Mouse (Mus musculus) liver, embryonic 11.5 days (tissue): ENCODE results near the gene A4galt. TPM values are rescaled to one million over a fixed set of nuclear protein-coding genes. Genes with fewer than 3 reads are reported as not detected.

Source experiments
- ATAC-seq: fragments of 200-750 bp; cut with Nextera tagmentation; replicated peaks from 2 replicates; pipeline ENCODE4 v1.8.0; 2017; ENCODE audit warnings: moderate number of reproducible peaks, mild to moderate bottlenecking, moderate TSS enrichment, moderate library complexity; ENCODE audit not compliant: low FRiP score
- DNase-seq: peaks from one replicate; pipeline ENCODE4 v3.0.0-alpha.2; 2017; ENCODE audit warnings: low spot score
- H3K27ac ChIP-seq: fragments of 300-500 bp; sonication (generic); 2 replicates; pipeline ENCODE4 v1.5.1; 2014; ENCODE audit warnings: mild to moderate bottlenecking, low read depth, low read length, control low read depth
- H3K27me3 ChIP-seq: fragments of 300-500 bp; sonication (generic); replicated peaks from 2 replicates; pipeline ENCODE4 v1.6.1; 2014; ENCODE audit warnings: low read length, mixed read lengths; ENCODE audit not compliant: control insufficient read depth, insufficient read depth
- H3K36me3 ChIP-seq: fragments of 300-500 bp; sonication (generic); 2 replicates; pipeline ENCODE4 v1.6.1; 2014; ENCODE audit warnings: mild to moderate bottlenecking, low read length, moderate library complexity, mixed read lengths; ENCODE audit not compliant: control insufficient read depth, insufficient read depth
- H3K4me1 ChIP-seq: fragments of 300-500 bp; sonication (generic); replicated peaks from 2 replicates; pipeline ENCODE4 v1.6.1; 2014; ENCODE audit warnings: low read length, mixed read lengths; ENCODE audit not compliant: control insufficient read depth, insufficient read depth
- H3K4me2 ChIP-seq: fragments of 300-500 bp; sonication (generic); 2 replicates; pipeline ENCODE4 v1.6.1; 2014; ENCODE audit warnings: mild to moderate bottlenecking, control low read depth, moderate library complexity
- H3K4me3 ChIP-seq: fragments of 300-500 bp; sonication (generic); 2 replicates; pipeline ENCODE4 v1.5.1; 2014; ENCODE audit warnings: low read depth, low read length, control low read depth
- H3K9ac ChIP-seq: fragments of 300-500 bp; sonication (generic); 2 replicates; pipeline ENCODE4 v1.6.1; 2014; ENCODE audit warnings: low read depth, low read length, control low read depth
- H3K9me3 ChIP-seq: fragments of 300-500 bp; sonication (generic); 2 replicates; pipeline ENCODE4 v1.6.1; 2016; ENCODE audit warnings: low read length, inconsistent platforms, mixed read lengths; ENCODE audit not compliant: control insufficient read depth
- WGBS: fragments of 180-500 bp; shearing (Covaris S2); extraction: QIAGEN DNeasy Blood & Tissue Kit; methylation state at CpG from one replicate; pipeline ENCODE4 v1.1.7; 2014; 5-methylcytosine and 5-hydroxymethylcytosine counted together
- polyA plus RNA-seq: library from polyadenylated mRNA; unstranded; fragments of >200 nt; fragmentation: Nextera tagmentation; extraction: Ambion mirVana; gene quantifications from 2 replicates; pipeline ENCODE4 v1.2.1, GENCODE M21; 2014

Gene A4galt
- 0.12 TPM in 1 of 2 replicates, not detected in the other for polyA plus RNA-seq

DNA sequence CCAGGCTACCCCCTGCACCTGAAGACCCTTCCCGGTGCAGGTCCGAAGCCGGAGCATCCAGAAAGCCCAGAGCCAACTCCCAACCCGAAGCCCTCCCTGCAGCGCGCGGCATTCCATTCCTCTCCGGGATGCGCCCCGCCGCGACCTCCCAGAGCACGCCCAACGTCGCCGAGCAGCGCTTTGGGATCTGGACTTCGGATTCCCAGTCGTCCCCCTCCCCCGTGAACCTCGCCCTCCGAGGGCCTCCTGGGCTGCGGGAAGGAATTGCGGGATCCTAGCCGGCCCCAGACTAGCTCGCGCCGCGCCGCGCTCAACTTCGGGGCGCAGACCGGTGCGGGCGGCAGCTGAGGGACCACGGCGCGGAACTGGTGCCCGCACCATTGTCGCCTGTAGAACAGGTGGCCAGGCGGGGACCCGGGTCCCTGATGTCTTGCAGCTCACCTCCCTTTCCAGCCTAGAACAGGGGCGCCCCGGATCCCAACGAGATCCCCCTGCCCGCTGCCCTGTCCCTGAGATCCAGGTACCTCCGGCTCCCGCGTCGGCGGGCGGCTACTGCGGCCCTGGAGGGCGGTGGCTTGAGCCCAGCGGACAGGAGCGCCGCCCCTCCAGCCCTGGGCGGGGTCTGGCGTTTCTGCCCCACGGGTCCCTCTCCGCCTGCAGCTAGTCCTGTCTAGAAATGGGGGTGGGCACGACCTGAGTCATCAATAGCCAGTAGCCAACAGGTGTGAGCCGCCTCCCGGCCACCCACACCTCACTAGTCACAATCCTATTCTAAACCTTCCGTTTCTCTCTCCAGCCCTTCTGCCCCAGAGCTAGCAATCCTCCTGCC lies at the start of gene A4galt:
Gene A4galt, minus strand, starts transcription at position 599 of the 829 bp plus-strand sequence.
- Histone ChIP-seq H3K4me3 (peak within 1 kb of the TSS; percentile 54), H3K27me3 (peaks cover 44% of the 10 kb centered on the region), H3K9ac (no peak within 1 kb of the TSS), H3K27ac (no peak within 1 kb of the TSS), H3K36me3 (no peaks in the 10 kb centered on the region), H3K4me2 (peak within 1 kb of the TSS; percentile 76), H3K9me3 (no peaks in the 10 kb centered on the region; the same call in 1 of the 2 replicates), H3K4me1 (peaks cover 12% of the 10 kb centered on the region)
- ATAC-seq (no peak), DNase-seq (peak; percentile 45)
- WGBS: 2% methylated on average over 63 of the region's 66 CpGs

DNA sequence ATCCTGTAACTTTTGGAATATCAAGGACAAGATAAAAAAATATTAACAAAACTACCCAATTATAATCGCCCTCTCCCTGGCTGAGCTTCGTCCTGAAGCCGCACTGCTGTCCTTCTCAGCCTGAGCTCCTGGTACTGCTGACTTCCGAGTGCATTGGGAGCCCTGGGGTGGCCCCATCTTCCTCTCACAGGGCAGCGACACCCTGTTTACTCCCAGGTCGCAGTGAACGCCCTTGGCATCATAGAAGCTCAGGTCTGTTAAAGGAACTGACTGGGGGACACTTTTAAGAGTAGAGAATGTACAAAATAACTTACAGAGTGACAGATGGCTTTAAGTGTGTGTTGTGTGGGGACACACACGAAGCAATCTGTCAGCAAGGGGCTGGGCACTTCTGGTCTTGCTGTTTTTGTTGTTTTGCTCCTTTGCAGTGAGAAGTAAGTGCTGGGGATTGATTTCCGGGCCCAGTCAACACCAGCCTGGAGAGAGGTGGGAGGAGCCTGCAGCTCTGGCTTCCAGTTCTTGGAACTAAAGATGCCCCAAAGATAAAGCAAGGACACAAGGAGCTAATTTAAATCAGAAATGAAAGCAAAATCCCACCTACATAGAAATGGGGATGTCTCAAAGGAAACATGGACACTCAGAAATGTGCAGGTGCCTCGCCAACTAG lies 48.5 kb upstream of the A4galt start:
- 0 out of 2 replicates have a peak, but pooled peaks cover 3% of the 10 kb centered on the region for H3K36me3 ChIP-seq
- H3K9ac ChIP-seq: no peak overlapping the region

DNA sequence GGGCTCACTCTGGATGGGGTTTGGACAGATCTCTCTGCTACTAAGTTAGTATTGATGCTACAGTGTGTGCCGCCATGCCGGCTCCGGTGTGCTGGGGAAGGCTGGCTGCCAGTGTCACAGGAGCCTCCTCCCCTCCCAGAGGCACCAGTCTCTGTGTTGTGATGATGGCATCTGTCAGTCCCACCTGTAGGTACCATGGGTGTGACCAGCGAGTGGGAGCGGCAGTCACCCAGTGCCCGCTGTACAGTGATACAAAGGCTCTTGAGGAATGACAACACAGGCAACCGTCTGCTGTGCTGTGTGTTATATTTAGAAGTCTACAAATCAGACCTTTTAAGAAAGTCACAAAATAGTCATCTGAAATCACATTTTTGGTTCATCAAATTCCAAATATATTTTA lies 47.9 kb upstream of the A4galt start:
- 87% methylated on average over 7 of the region's 7 CpGs for WGBS
- Histone ChIP-seq H3K36me3 (0 out of 2 replicates have a peak, but pooled peaks cover 3% of the 10 kb centered on the region), H3K4me3 (no peak overlapping the region), H3K9ac (no peak overlapping the region), H3K4me2 (no peak overlapping the region), H3K9me3 (no peaks in the 10 kb centered on the region), H3K27ac (no peak overlapping the region), H3K4me1 (0 out of 2 replicates have a peak, but pooled peaks cover 2% of the 10 kb centered on the region), H3K27me3 (no peaks in the 10 kb centered on the region)
- DNase-seq (no peak), ATAC-seq (no peak)

More for the DNA sequence above, 48.5 kb upstream of the A4galt start:
- no peak overlapping the region for H3K4me2 ChIP-seq
- 53% methylated on average over 10 of the region's 10 CpGs for WGBS
- no peaks in the 10 kb centered on the region for H3K27me3 ChIP-seq
- no peak for DNase-seq
- H3K27ac ChIP-seq: no peak overlapping the region
- no peaks in the 10 kb centered on the region for H3K9me3 ChIP-seq
- H3K4me1 ChIP-seq: 0 out of 2 replicates have a peak, but pooled peaks cover 2% of the 10 kb centered on the region
- ATAC-seq: no peak
- no peak overlapping the region for H3K4me3 ChIP-seq

DNA sequence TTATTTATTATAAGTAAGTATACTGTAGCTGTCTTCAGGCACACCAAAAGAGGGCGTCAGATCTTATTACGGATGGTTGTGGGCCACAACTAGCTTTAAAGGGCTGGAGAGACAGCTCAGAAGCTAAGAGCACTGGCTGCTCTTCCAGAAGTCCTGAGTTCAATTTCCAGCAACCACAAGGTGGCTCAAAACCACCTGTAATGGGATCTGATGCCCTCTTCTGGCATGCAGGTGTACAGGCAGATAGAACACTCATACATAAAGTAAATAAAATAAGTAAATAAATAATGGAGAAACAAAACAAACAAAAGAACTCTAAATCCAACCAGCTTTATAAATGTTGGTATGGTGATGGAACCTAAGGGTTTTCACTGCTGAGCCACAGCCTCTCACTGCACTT lies 47.2 kb upstream of the A4galt start:
- no peak overlapping the region for H3K27ac ChIP-seq
- no peaks in the 10 kb centered on the region for H3K27me3 ChIP-seq
- ATAC-seq (no peak), DNase-seq (no peak)
- H3K36me3 ChIP-seq: 0 out of 2 replicates have a peak, but pooled peaks cover 3% of the 10 kb centered on the region
- H3K4me2 ChIP-seq: no peak overlapping the region
- no peak overlapping the region for H3K9ac ChIP-seq
- no peaks in the 10 kb centered on the region for H3K9me3 ChIP-seq
- 0 out of 2 replicates have a peak, but pooled peaks cover 2% of the 10 kb centered on the region for H3K4me1 ChIP-seq
- no peak overlapping the region for H3K4me3 ChIP-seq
- 74% methylated on average over 2 of the region's 2 CpGs for WGBS

DNA sequence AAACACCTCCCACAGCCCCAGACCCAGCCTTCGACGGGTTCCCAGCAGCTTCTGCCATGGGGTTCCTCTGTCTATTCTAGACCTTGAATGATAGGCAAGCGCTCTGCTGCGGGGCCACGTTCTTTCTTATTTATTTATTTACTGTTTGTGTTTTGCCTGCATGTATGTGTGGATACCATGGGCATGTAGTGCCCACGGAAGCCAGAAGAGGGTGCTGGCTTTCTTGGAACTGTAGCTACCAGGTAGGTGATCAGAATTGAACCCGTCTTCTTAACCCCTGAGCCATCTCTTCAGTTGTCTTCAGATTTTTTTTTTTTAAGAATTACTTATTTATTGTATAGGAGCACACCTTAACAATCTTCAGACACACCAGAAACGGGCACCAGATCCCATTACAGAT lies 46.7 kb upstream of the A4galt start:
- Histone ChIP-seq H3K9me3 (no peaks in the 10 kb centered on the region), H3K4me2 (no peak overlapping the region), H3K27ac (no peak overlapping the region), H3K4me3 (no peak overlapping the region), H3K9ac (no peak overlapping the region), H3K36me3 (0 out of 2 replicates have a peak, but pooled peaks cover 3% of the 10 kb centered on the region), H3K27me3 (no peaks in the 10 kb centered on the region), H3K4me1 (0 out of 2 replicates have a peak, but pooled peaks cover 2% of the 10 kb centered on the region)
- ATAC-seq (no peak), DNase-seq (no peak)
- 83% methylated on average over 8 of the region's 8 CpGs for WGBS

DNA sequence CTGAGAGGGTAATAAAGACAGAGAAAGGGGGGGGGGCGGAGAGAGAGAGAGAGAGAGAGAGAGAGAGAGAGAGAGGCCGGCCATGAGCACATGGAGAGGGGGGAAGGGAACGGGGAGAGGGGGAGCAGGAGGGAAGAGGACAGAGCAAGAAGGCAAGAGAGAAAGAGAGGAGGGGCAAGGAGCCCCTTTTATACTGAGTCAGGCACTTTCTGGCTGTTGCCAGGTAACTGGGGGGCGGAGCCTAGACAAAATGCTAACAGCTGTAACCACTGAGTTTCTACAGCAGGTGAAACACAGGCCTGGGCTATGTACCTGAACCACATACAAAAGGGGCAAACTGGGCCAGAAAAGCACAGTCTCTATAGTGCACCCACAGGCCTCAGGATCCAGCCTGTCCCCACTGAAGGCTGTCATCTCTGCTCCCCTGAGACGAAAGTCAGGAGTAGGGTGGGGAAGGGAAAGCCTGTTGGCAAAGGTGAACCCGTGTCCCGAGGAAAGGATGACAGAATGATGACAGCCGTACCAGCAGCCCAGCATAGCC lies 45.3 kb upstream of the A4galt start:
- ATAC-seq (no peak), DNase-seq (no peak)
- 0 out of 2 replicates have a peak, but pooled peaks cover 3% of the 10 kb centered on the region for H3K36me3 ChIP-seq

DNA sequence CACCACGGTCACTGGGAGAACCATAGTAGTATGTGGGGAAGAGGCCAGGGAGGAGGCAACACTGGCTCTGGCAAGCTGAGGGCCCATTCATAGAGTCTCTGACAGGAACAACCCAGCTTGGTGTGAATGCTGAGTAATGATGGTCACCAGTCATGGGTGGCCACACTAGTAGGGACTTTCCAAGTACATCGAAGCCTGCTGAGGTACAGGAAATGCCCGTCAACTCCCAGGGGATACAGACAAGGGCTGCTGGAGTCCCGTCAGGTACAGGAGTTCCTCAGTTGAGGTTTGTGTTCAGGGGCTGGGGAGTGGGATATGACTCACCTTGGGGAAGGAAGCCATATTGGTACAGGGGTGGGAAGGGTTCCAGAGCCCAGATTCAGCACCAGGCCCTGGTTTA lies 44.5 kb upstream of the A4galt start:
- ATAC-seq: no peak
- H3K27me3 ChIP-seq: no peaks in the 10 kb centered on the region
- no peak overlapping the region for H3K4me3 ChIP-seq
- peaks cover 6% of the 10 kb centered on the region for H3K4me1 ChIP-seq
- no peak overlapping the region for H3K9ac ChIP-seq
- no peak overlapping the region for H3K27ac ChIP-seq
- no peaks in the 10 kb centered on the region for H3K9me3 ChIP-seq
- 77% methylated on average over 4 of the region's 4 CpGs for WGBS
- no peak overlapping the region for H3K4me2 ChIP-seq
- 0 out of 2 replicates have a peak, but pooled peaks cover 3% of the 10 kb centered on the region for H3K36me3 ChIP-seq
- no peak for DNase-seq

More for the DNA sequence above, 45.3 kb upstream of the A4galt start:
- Histone ChIP-seq H3K27ac (no peak overlapping the region), H3K4me2 (no peak overlapping the region), H3K9ac (no peak overlapping the region), H3K4me1 (peaks cover 6% of the 10 kb centered on the region), H3K4me3 (no peak overlapping the region), H3K9me3 (no peaks in the 10 kb centered on the region), H3K27me3 (no peaks in the 10 kb centered on the region)
- 64% methylated on average over 8 of the region's 8 CpGs for WGBS

DNA sequence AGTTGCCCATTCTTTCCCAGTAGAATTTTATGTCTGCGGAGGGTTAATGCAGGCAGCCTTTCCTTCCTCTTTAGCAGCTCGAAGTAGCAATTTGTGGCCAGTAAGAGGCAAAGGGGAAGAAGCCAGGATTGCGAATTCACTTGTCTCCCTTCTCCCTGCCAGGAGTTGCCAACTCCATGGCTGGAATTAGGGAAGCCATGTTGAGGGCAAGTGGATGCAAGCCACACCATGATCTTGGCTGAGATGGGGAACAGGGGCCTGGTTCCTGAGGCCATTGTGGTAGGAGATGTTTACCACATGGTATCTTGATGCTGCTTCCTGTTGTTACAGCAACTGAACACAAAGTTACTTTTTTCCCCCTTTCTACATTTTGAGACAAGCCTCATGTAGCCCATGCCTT lies 43.4 kb upstream of the A4galt start:
- Histone ChIP-seq H3K4me2 (no peak overlapping the region), H3K4me3 (no peak overlapping the region), H3K9me3 (no peaks in the 10 kb centered on the region), H3K4me1 (peaks cover 4% of the 10 kb centered on the region), H3K36me3 (0 out of 2 replicates have a peak, but pooled peaks cover under 1% of the 10 kb centered on the region), H3K27ac (no peak overlapping the region), H3K9ac (no peak overlapping the region), H3K27me3 (no peaks in the 10 kb centered on the region)
- 62% methylated on average over 3 of the region's 3 CpGs for WGBS
- ATAC-seq (no peak), DNase-seq (no peak)
